Mouse (Mus musculus) C2C12 (cell line): ENCODE data around the gene Umps.

Source experiments
- CTCF ChIP-seq: IDR thresholded peaks from one replicate; pipeline ENCODE4 v1.5.1; 2011; ENCODE audit not compliant: control insufficient read depth, insufficient read depth, insufficient read length
- USF1 ChIP-seq: IDR thresholded peaks from one replicate; pipeline ENCODE4 v1.6.1; 2011; ENCODE audit warnings: low read depth, mild to moderate bottlenecking, control low read depth, moderate library complexity

DNA sequence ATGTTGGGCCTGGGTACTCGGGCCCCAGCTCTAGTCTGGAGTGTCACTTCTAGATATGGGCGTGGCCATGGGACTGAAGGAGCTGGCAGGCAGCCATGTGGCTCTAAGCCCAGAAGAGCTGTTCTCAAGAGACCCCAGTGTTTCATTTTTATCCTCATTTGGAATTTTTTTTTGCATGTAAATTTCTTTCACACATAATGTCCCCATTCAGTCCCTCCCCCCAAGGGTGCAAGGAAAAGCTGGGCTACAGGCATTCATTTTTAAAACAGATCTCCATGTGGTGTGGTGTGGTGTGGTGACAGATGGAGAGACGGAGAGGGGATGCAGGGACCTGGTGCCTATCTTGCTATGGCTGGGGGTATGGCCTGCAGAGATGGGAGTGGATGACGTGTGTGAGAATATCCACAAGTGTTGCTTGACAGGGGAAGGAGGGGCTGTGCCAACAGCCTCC lies 37.3 kb upstream of the Umps start:
- TF ChIP-seq CTCF: no peak
- no peak for TF ChIP-seq USF1
